Mouse (Mus musculus): Measurements from ENCODE around the gene Dgki.

- TF ChIP-seq CTCF (IDR thresholded peaks at IDR 0.05; ENCODE audit: low read depth, low read length), result no peak
- TF ChIP-seq GATA1 (IDR thresholded peaks at IDR 0.05; ENCODE audit: borderline replicate concordance, low read length), result no peak
- no peak for TF ChIP-seq POLR2AphosphoS5 (IDR thresholded peaks at IDR 0.05; ENCODE audit: insufficient replicate concordance, low read depth, low read length)
These were observed 104.2 kb downstream of the Dgki start for GRCm38 (mm10) chr6:37195766-37196165.
